ENCODE assay signal across 19 mouse cellular contexts in genomic region chr4:145019121-145019714, GRCm38 (mm10).
DNase-seq lines count a peak whose midpoint lies in the region; ATAC-seq and TF ChIP-seq lines count a peak whose summit lies in the region.
"Had no signal": no experiment of that assay in that cellular context is flagged by ENCODE, and none has a peak within 500 bp of the region (broad histone marks: within the 10 kb centered on the region; RNA-seq: fewer than 3 reads in every experiment).

No protein-coding gene starts in this region.

- no peak for DNase-seq in lung, postnatal 0 days (ENCODE audit: low spot score)
- no peak for DNase-seq in lung, postnatal 4 days
- peak; percentile 25 for DNase-seq in T-cell, adult 2 months (ENCODE audit: low spot score)
- peak; percentile 30 for DNase-seq in splenic B cell, adult 2 months (ENCODE audit: low read depth, low spot score)
- no peak for DNase-seq in cerebellum, adult 2 months
- no peak for DNase-seq in yolk sac, embryonic 10.5 days (ENCODE audit: low spot score)
- DNase-seq: adrenal gland, postnatal 14 days; cerebellum, adult 18-20 months; embryo, embryonic 11 days; kidney, adult 2 months; lung, embryonic 14.5 days; midbrain, embryonic 14.5 days had no signal

- no peak for ATAC-seq in lung, postnatal 0 days
- no peak; the same call in 1 of the 2 replicates for ATAC-seq in liver, embryonic 15.5 days (ENCODE audit: insufficient read depth)
- no peak for ATAC-seq in hindbrain, embryonic 12.5 days (ENCODE audit: low FRiP score)

- no peaks in the 10 kb centered on the region for H3K9me3 ChIP-seq in lung, postnatal 0 days (ENCODE audit: low read length)
- no peaks in the 10 kb centered on the region for H3K9me3 ChIP-seq in liver, embryonic 15.5 days (replicated peaks)
- no peaks in the 10 kb centered on the region for H3K9me3 ChIP-seq in hindbrain, embryonic 12.5 days (replicated peaks)
- H3K9me3 ChIP-seq: neural tube, embryonic 13.5 days had no signal

- H3K9ac ChIP-seq in lung, postnatal 0 days (replicated peaks; ENCODE audit: low read depth): no peak overlapping the region
- H3K9ac ChIP-seq in liver, embryonic 15.5 days: no peak overlapping the region
- no peak overlapping the region for H3K9ac ChIP-seq in hindbrain, embryonic 12.5 days
- H3K9ac ChIP-seq: hindbrain, embryonic 14.5 days; lung, embryonic 14.5 days; neural tube, embryonic 13.5 days had no signal

- TF ChIP-seq POLR2A in cerebellum, adult 2 months (IDR thresholded peaks at IDR 0.05; ENCODE audit: borderline replicate concordance, insufficient read depth, low read length): no peak

- 0 out of 2 replicates have a peak, but pooled peaks have one; percentile 13 for TF ChIP-seq EP300 in lung, postnatal 0 days (IDR thresholded peaks at IDR 0.05)

- peak overlapping the region; percentile 16; the same call in 1 of the 2 replicates for H3K27ac ChIP-seq in lung, postnatal 0 days (ENCODE audit: low read length)
- peak overlapping the region; percentile 35; the same call in 1 of the 2 replicates for H3K27ac ChIP-seq in liver, embryonic 15.5 days (replicated peaks)
- no peak overlapping the region for H3K27ac ChIP-seq in cerebellum, adult 2 months (ENCODE audit: insufficient read depth, low read length)
- no peak overlapping the region for H3K27ac ChIP-seq in hindbrain, embryonic 12.5 days
- H3K27ac ChIP-seq: hindbrain, embryonic 14.5 days; layer of hippocampus, adult 2 months; neural tube, embryonic 13.5 days had no signal

- H3K36me3 ChIP-seq in lung, postnatal 0 days (ENCODE audit: insufficient read depth, low read length): 0 out of 2 replicates have a peak, but pooled peaks cover 8% of the 10 kb centered on the region
- H3K36me3 ChIP-seq in liver, embryonic 15.5 days (replicated peaks): peaks cover 39% of the 10 kb centered on the region
- no peaks in the 10 kb centered on the region; the same call in 1 of the 2 replicates for H3K36me3 ChIP-seq in splenic B cell, adult 2 months (ENCODE audit: control insufficient read depth, insufficient read depth, low read length, poor library complexity, severe bottlenecking)
- H3K36me3 ChIP-seq in hindbrain, embryonic 12.5 days: peaks cover 22% of the 10 kb centered on the region

- no peaks in the 10 kb centered on the region for H3K27me3 ChIP-seq in lung, postnatal 0 days (replicated peaks; ENCODE audit: insufficient read depth, low read length)
- H3K27me3 ChIP-seq in liver, embryonic 15.5 days: no peaks in the 10 kb centered on the region
- H3K27me3 ChIP-seq in splenic B cell, adult 2 months (ENCODE audit: control insufficient read depth, insufficient read depth, low read length, poor library complexity, severe bottlenecking): no peaks in the 10 kb centered on the region
- no peaks in the 10 kb centered on the region for H3K27me3 ChIP-seq in cerebellum, adult 2 months (ENCODE audit: control insufficient read depth, insufficient read depth, low read length)
- no peaks in the 10 kb centered on the region for H3K27me3 ChIP-seq in hindbrain, embryonic 12.5 days
- H3K27me3 ChIP-seq: CH12.LX; neural tube, embryonic 13.5 days had no signal

- 87% methylated on average over 3 of the region's 3 CpGs for WGBS in lung, postnatal 0 days
- WGBS in liver, embryonic 15.5 days (ENCODE audit: insufficient replicate concordance): 47% methylated on average over 3 of the region's 3 CpGs
- WGBS in cerebellum, adult 2 months: 98% methylated on average over 3 of the region's 3 CpGs
- WGBS in hindbrain, embryonic 12.5 days: 95% methylated on average over 3 of the region's 3 CpGs

- no peak overlapping the region for H3K4me2 ChIP-seq in lung, postnatal 0 days (replicated peaks; ENCODE audit: low read depth, low read length)
- H3K4me2 ChIP-seq in liver, embryonic 15.5 days: no peak overlapping the region
- H3K4me2 ChIP-seq in hindbrain, embryonic 12.5 days (replicated peaks): no peak overlapping the region
- H3K4me2 ChIP-seq: hindbrain, embryonic 14.5 days; lung, embryonic 14.5 days; neural tube, embryonic 13.5 days had no signal

- no peaks in the 10 kb centered on the region; the same call in 1 of the 2 replicates for H3K4me1 ChIP-seq in lung, postnatal 0 days (ENCODE audit: insufficient read depth, low read depth, low read length)
- H3K4me1 ChIP-seq in liver, embryonic 15.5 days (replicated peaks): peaks cover 36% of the 10 kb centered on the region
- peaks cover 2% of the 10 kb centered on the region; the same call in 1 of the 2 replicates for H3K4me1 ChIP-seq in cerebellum, adult 2 months (ENCODE audit: control insufficient read depth, insufficient read depth, low read length)
- H3K4me1 ChIP-seq in hindbrain, embryonic 12.5 days: no peaks in the 10 kb centered on the region

- H3K4me3 ChIP-seq in lung, postnatal 0 days (ENCODE audit: low read depth, low read length): no peak overlapping the region
- H3K4me3 ChIP-seq in liver, embryonic 15.5 days (replicated peaks): no peak overlapping the region
- no peak overlapping the region for H3K4me3 ChIP-seq in cerebellum, adult 2 months (replicated peaks; ENCODE audit: insufficient read depth, low read depth, low read length)
- H3K4me3 ChIP-seq in hindbrain, embryonic 12.5 days: no peak overlapping the region
- H3K4me3 ChIP-seq: erythroblast, embryonic 14.5 days; layer of hippocampus, adult 2 months; neural tube, embryonic 13.5 days had no signal

- no peak for TF ChIP-seq CTCF in lung, postnatal 0 days (IDR thresholded peaks at IDR 0.05)
- no peak for TF ChIP-seq CTCF in cerebellum, adult 2 months (IDR thresholded peaks at IDR 0.05; ENCODE audit: borderline replicate concordance, insufficient read depth, low read depth, low read length)

Comparison
In these comparisons a context has a peak if more than half of its experiments do, and no peak if none do; other contexts are left out.
1. DNase-seq: peak in T-cell, adult 2 months (single experiment) and splenic B cell, adult 2 months (single experiment); none in lung, postnatal 0 days (single experiment), lung, postnatal 4 days (0 of 2), cerebellum, adult 2 months (0 of 2) and yolk sac, embryonic 10.5 days (single experiment).
2. H3K27ac ChIP-seq: peak in lung, postnatal 0 days (single experiment) and liver, embryonic 15.5 days (single experiment); none in cerebellum, adult 2 months (single experiment) and hindbrain, embryonic 12.5 days (single experiment).